Mouse (Mus musculus): ENCODE measurements around the gene Plscr1. TPM values are rescaled to one million over a fixed set of nuclear protein-coding genes. Genes with fewer than 3 reads are reported as not detected.

Plscr1 gene
- polyA plus RNA-seq, 1 experiment from 2014 or later, result 152 TPM

DNA sequence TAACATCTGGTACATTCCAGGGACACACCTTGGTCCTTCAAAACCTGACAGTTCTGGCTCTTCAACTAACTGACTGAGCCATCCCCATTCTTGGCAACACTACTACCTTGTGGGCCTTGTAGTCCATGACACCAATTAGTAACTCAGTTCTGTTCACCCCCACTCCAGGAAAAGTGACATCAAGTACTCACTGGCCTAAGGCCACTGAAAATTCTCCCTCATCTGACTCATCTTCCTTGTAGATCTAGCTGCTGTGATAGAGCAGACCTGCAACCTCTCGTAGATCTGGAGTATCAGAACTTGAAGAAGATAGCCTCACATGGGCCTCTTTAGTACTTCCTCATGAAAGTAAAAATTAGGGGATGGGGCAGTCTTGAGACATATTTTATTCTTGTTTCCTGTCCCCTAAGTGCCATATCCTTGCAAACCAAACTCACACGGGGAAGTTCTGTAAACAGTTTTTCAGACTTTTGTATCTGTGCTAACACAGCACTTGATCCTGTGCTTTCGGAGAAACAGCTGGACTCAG lies 23.4 kb upstream of the Plscr1 start:
- Histone ChIP-seq H3K27ac (ENCODE audit: low read depth, low read length) (no peak overlapping the region), H3K9me3 (ENCODE audit: control insufficient read depth) (no peaks in the 10 kb centered on the region), H3K4me1 (replicated peaks; ENCODE audit: control insufficient read depth, insufficient read depth, low read length) (no peaks in the 10 kb centered on the region), H3K9ac (ENCODE audit: low read depth, low read length) (no peak overlapping the region), H3K27me3 (replicated peaks; ENCODE audit: control insufficient read depth, insufficient read depth, low read length) (no peaks in the 10 kb centered on the region), H3K4me3 (ENCODE audit: low read depth, low read length) (no peak overlapping the region), H3K36me3 (ENCODE audit: control insufficient read depth, insufficient read depth) (no peaks in the 10 kb centered on the region), H3K4me2 (replicated peaks; ENCODE audit: low read depth) (no peak overlapping the region)
- ATAC-seq, result no peak
- TF ChIP-seq CTCF (IDR thresholded peaks at IDR 0.05; ENCODE audit: low read depth), result no peak
- WGBS, result 57% methylated on average over 3 of the region's 3 CpGs

DNA sequence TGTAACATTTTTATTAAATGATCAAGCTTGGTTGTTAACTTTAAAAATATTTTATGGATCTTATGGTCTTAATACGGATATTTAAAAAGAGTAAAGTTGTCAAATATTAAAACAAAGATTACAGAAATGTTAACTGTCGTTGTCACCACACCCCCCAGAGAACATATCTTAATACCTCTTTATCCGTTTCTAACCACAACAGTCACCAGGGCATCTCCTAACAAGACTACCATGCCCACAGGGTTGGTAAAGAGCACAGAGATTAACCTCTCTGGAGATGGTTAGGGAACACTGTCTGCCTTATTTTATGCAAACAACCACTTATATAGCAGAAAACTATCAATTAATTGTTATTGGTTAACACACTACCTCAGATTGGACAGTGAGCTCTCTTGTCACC lies 22.8 kb upstream of the Plscr1 start:
- no peak overlapping the region for H3K4me3 ChIP-seq (ENCODE audit: low read depth, low read length)
- no peak overlapping the region for H3K4me2 ChIP-seq (replicated peaks; ENCODE audit: low read depth)
- no peak for TF ChIP-seq CTCF (IDR thresholded peaks at IDR 0.05; ENCODE audit: low read depth)
- 85% methylated on average over 3 of the region's 3 CpGs for WGBS
- ATAC-seq, result no peak
- H3K4me1 ChIP-seq (replicated peaks; ENCODE audit: control insufficient read depth, insufficient read depth, low read length), result no peaks in the 10 kb centered on the region
- H3K27ac ChIP-seq (ENCODE audit: low read depth, low read length), result no peak overlapping the region
- H3K36me3 ChIP-seq (ENCODE audit: control insufficient read depth, insufficient read depth), result no peaks in the 10 kb centered on the region
- no peaks in the 10 kb centered on the region for H3K9me3 ChIP-seq (ENCODE audit: control insufficient read depth)
- no peak overlapping the region for H3K9ac ChIP-seq (ENCODE audit: low read depth, low read length)
- no peaks in the 10 kb centered on the region for H3K27me3 ChIP-seq (replicated peaks; ENCODE audit: control insufficient read depth, insufficient read depth, low read length)

DNA sequence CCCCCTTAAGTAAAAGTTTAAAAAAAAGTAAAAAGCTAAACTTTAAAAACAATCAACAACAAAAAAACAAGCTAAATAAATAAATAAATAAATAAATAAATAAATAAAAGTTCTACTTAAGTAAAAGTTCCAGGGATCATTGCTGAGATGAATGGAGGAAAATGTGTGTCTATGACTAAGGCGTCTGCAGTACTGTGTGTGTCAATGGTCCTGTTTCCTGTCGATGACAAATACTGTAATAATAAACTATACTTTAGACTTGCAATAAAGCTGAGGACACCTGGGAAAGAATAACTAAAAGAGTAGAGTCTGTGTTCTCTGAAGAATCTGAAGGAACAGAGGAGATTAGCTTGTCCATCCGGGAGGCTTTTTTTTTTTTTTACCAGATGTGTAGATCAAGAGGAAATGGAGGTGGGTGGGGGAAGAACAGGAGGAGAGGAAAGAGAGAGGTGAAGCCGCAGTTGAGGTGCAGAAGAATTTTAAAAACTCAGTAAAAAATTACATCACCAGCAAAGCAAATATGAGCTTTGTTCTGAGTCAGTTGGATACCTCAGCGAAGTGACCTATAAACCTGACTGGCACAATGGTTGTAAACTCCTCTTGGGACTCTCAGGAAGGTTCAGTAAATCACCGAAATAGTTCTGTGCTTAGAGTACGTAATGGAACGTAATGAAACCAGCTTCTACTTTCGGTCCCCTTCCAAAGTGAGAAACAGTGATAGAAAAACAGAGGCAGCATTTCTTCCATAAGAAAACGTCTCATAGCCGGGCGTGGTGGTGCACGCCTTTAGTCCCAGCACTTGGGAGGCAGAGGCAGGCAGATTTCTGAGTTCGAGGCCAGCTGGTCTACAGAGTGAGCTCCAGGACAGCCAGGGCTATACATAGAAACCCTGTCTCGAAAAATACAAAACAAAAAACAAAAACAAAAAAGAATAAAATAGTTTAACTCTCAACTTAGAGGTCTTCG lies 20.4 kb upstream of the Plscr1 start:
- no peaks in the 10 kb centered on the region for H3K9me3 ChIP-seq (ENCODE audit: control insufficient read depth)
- peak; percentile 92 for ATAC-seq
- no peak for TF ChIP-seq CTCF (IDR thresholded peaks at IDR 0.05; ENCODE audit: low read depth)
- H3K36me3 ChIP-seq (ENCODE audit: control insufficient read depth, insufficient read depth), result no peaks in the 10 kb centered on the region
- H3K4me2 ChIP-seq (replicated peaks; ENCODE audit: low read depth), result peak overlapping the region; percentile 33
- no peak overlapping the region for H3K4me3 ChIP-seq (ENCODE audit: low read depth, low read length)
- H3K27ac ChIP-seq (ENCODE audit: low read depth, low read length), result peak overlapping the region; percentile 75
- no peaks in the 10 kb centered on the region for H3K27me3 ChIP-seq (replicated peaks; ENCODE audit: control insufficient read depth, insufficient read depth, low read length)
- H3K9ac ChIP-seq (ENCODE audit: low read depth, low read length), result no peak overlapping the region
- H3K4me1 ChIP-seq (replicated peaks; ENCODE audit: control insufficient read depth, insufficient read depth, low read length), result no peaks in the 10 kb centered on the region
- 54% methylated on average over 16 of the region's 16 CpGs for WGBS

DNA sequence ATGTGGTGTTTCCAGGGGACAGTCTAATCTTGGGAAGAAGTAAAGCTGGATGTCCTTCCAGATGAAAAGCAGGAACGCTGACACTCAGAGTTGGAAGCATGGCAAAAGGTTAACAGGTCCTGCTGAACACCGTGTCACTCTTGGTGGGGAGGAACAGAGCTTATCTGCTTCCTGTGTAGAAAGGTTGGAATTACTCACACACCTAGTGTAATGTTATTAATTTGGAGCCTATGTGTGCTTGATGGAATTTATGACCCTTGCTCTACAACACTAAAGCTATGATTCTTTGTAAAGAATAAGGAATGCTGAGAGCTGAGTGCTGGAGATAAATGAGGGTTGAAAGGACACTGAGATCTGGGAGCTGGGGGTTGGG lies 19.7 kb upstream of the Plscr1 start:
- Histone ChIP-seq H3K27me3 (replicated peaks; ENCODE audit: control insufficient read depth, insufficient read depth, low read length) (no peaks in the 10 kb centered on the region), H3K9ac (ENCODE audit: low read depth, low read length) (no peak overlapping the region), H3K4me1 (replicated peaks; ENCODE audit: control insufficient read depth, insufficient read depth, low read length) (no peaks in the 10 kb centered on the region), H3K4me2 (replicated peaks; ENCODE audit: low read depth) (no peak overlapping the region), H3K9me3 (ENCODE audit: control insufficient read depth) (no peaks in the 10 kb centered on the region), H3K36me3 (ENCODE audit: control insufficient read depth, insufficient read depth) (no peaks in the 10 kb centered on the region), H3K27ac (ENCODE audit: low read depth, low read length) (peak overlapping the region; percentile 75), H3K4me3 (ENCODE audit: low read depth, low read length) (no peak overlapping the region)
- no peak for TF ChIP-seq CTCF (IDR thresholded peaks at IDR 0.05; ENCODE audit: low read depth)
- ATAC-seq, result peak; percentile 91
- 36% methylated on average over 2 of the region's 2 CpGs for WGBS

DNA sequence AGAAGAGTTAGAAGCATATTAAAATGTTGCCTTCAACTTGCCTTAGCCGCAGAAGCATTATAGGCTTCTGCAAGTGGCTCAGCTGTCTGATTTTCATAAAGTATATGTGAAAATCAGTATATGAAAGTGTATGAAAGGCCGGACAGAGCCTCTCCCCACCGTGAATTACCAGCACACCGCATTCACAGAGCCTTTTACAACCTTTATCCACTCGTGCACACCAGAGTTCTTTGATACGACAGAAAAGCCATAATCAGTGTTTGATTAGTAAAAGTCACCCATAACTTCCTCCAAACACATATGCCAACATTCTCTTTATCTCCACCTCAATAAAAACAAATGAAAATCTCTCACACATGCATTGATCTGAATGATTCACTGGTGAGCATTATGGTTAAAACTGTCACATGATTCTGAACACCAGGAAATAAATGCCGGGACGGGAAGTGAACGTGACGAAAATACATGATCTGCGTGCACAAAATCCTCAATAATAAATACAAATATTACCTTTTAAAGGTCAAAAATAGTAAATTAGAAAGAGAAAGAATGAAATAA lies 14.6 kb upstream of the Plscr1 start:
- H3K36me3 ChIP-seq (ENCODE audit: control insufficient read depth, insufficient read depth), result no peaks in the 10 kb centered on the region
- peak overlapping the region; percentile 25; the same call in 1 of the 2 replicates for H3K4me2 ChIP-seq (replicated peaks; ENCODE audit: low read depth)
- H3K4me1 ChIP-seq (replicated peaks; ENCODE audit: control insufficient read depth, insufficient read depth, low read length), result no peaks in the 10 kb centered on the region
- H3K9me3 ChIP-seq (ENCODE audit: control insufficient read depth), result no peaks in the 10 kb centered on the region
- no peak overlapping the region for H3K4me3 ChIP-seq (ENCODE audit: low read depth, low read length)
- TF ChIP-seq CTCF (IDR thresholded peaks at IDR 0.05; ENCODE audit: low read depth), result no peak
- H3K27ac ChIP-seq (ENCODE audit: low read depth, low read length), result peak overlapping the region; percentile 28; the same call in 1 of the 2 replicates
- no peak overlapping the region for H3K9ac ChIP-seq (ENCODE audit: low read depth, low read length)
- peak; percentile 84 for ATAC-seq
- no peaks in the 10 kb centered on the region for H3K27me3 ChIP-seq (replicated peaks; ENCODE audit: control insufficient read depth, insufficient read depth, low read length)
- 46% methylated on average over 11 of the region's 11 CpGs for WGBS

DNA sequence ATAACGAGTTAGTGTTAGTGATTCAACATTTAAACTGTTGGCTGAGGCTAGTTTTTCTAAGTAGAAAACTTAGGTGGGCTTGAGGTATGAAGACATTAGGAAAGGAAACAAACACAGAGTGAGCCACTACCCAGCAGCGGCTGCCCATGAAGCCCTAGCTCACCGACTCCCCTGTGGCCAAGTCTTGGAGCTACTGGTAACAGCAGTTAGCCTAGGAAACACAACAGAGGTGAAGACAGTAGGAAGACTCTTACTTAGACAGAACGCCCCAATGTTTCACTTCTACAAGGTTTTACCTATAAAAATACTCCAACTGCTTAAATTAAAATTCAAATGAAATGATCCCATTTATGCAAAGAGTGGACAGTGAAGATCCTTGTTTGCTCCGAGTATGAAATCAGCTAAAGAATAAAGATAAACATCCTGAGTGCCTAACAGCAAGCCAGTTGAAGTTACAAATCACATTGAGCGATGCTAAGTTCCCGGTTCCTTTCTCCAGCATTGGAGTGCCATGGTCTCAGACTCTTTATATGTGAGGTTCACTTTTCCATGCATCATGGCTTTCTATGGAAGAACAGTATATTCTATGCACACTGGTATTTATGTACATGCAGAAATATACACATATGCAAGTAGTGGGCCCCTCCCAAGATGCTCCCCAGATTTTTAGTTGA lies 640 bp upstream of the Plscr1 start:
- Histone ChIP-seq H3K4me2 (replicated peaks; ENCODE audit: low read depth) (0 out of 2 replicates have a peak overlapping the region, but pooled peaks have one; percentile 67), H3K27me3 (replicated peaks; ENCODE audit: control insufficient read depth, insufficient read depth, low read length) (no peaks in the 10 kb centered on the region), H3K9me3 (ENCODE audit: control insufficient read depth) (no peaks in the 10 kb centered on the region), H3K4me1 (replicated peaks; ENCODE audit: control insufficient read depth, insufficient read depth, low read length) (no peaks in the 10 kb centered on the region), H3K36me3 (ENCODE audit: control insufficient read depth, insufficient read depth) (no peaks in the 10 kb centered on the region), H3K9ac (ENCODE audit: low read depth, low read length) (no peak overlapping the region), H3K27ac (ENCODE audit: low read depth, low read length) (no peak overlapping the region), H3K4me3 (ENCODE audit: low read depth, low read length) (no peak overlapping the region)
- 75% methylated on average over 7 of the region's 7 CpGs for WGBS
- no peak for TF ChIP-seq CTCF (IDR thresholded peaks at IDR 0.05; ENCODE audit: low read depth)
- no peak for ATAC-seq

Data from intestine, postnatal 0 days (tissue).